Mouse (Mus musculus) stomach, postnatal 0 days (tissue): ENCODE measurements at regions not wholly inside any gene's neighbourhood (a gene's known extent, or its start where the extent isn't known, plus 50 kb on each side); places are given as distances from the start of the nearest gene placed in this dataset.

Experiments
- CTCF ChIP-seq: IDR thresholded peaks from 2 replicates; pipeline ENCODE4 v1.5.1; 2016; ENCODE audit warnings: antibody characterized with exemption, low read depth, mild to moderate bottlenecking, moderate library complexity
- EP300 ChIP-seq: optimal IDR thresholded peaks from 2 replicates; pipeline ENCODE3; 2016; ENCODE audit warnings: antibody characterized with exemption

- TF ChIP-seq CTCF: no peak
- TF ChIP-seq EP300: no peak
These were observed 454.7 kb downstream of the Prdm2 start for GRCm38 (mm10) chr4:142758102-142758501.
